Mouse (Mus musculus) G1E (cell line): ENCODE results near the gene Naa50.

ENCODE experiments used
- CTCF ChIP-seq: IDR thresholded peaks from 2 replicates; pipeline ENCODE4 v1.5.1; 2012; ENCODE audit warnings: low read depth, low read length, inconsistent platforms, mixed read lengths
- GATA1 ChIP-seq: IDR thresholded peaks from 2 replicates; pipeline ENCODE4 v1.6.1; 2012; ENCODE audit warnings: borderline replicate concordance, low read length, inconsistent platforms, mixed read lengths
- GATA2 ChIP-seq: IDR thresholded peaks from 2 replicates; pipeline ENCODE4 v1.6.1; 2012; ENCODE audit warnings: low read depth, low read length, inconsistent platforms, borderline replicate concordance
- POLR2AphosphoS5 ChIP-seq: IDR thresholded peaks from 2 replicates; pipeline ENCODE4 v1.6.1; 2012; ENCODE audit warnings: low read depth, low read length, inconsistent platforms; ENCODE audit not compliant: insufficient replicate concordance
- TAL1 ChIP-seq: conservative IDR thresholded peaks from 2 replicates; pipeline ENCODE4 v1.6.1; 2012; ENCODE audit warnings: low read depth, low read length, inconsistent platforms, mixed read lengths

GRCm38 (mm10) chr16:44211054-44211414 lies 71.4 kb downstream of the Naa50 start:
- TF ChIP-seq GATA1: no peak
- TF ChIP-seq CTCF: no peak
- TF ChIP-seq POLR2AphosphoS5: no peak
- TF ChIP-seq TAL1: no peak
- no peak for TF ChIP-seq GATA2
